In genomic region chr10:59539533-59539875, GRCm38 (mm10) we compare ENCODE assay signal across 8 mouse cellular contexts.
DNase-seq lines count a peak whose midpoint lies in the region; ATAC-seq and TF ChIP-seq lines count a peak whose summit lies in the region.

No protein-coding gene starts in this region.

- TF ChIP-seq CTCF in forebrain, postnatal 0 days (IDR thresholded peaks at IDR 0.05; ENCODE audit: low read depth), result no peak

- H3K4me2 ChIP-seq in forebrain, postnatal 0 days (ENCODE audit: low read depth), result peak overlapping the region; percentile 54
- peak overlapping the region; percentile 69 for H3K4me2 ChIP-seq in hindbrain, embryonic 16.5 days (ENCODE audit: low read length)

- WGBS in forebrain, postnatal 0 days, result 1% methylated on average over 12 of the region's 12 CpGs
- under 1% methylated on average over 12 of the region's 12 CpGs for WGBS in hindbrain, embryonic 16.5 days

- no peaks in the 10 kb centered on the region for H3K9me3 ChIP-seq in forebrain, postnatal 0 days (ENCODE audit: low read length)
- H3K9me3 ChIP-seq in hindbrain, embryonic 16.5 days (ENCODE audit: control insufficient read depth, low read length), result no peaks in the 10 kb centered on the region

- H3K4me1 ChIP-seq in forebrain, postnatal 0 days (ENCODE audit: insufficient read depth), result peaks cover 17% of the 10 kb centered on the region; the same call in 1 of the 2 replicates
- H3K4me1 ChIP-seq in hindbrain, embryonic 16.5 days (ENCODE audit: control insufficient read depth, insufficient read depth, low read depth, low read length), result peaks cover 18% of the 10 kb centered on the region

- intact Hi-C loops in left cerebral cortex, postnatal 10 days (cut with DNase I), result no loop called here

- H3K9ac ChIP-seq in forebrain, postnatal 0 days, result peak overlapping the region; percentile 50
- H3K9ac ChIP-seq in hindbrain, embryonic 16.5 days (ENCODE audit: low read depth, low read length), result peak overlapping the region; percentile 57

- peak overlapping the region; percentile 28 for H3K4me3 ChIP-seq in forebrain, postnatal 0 days (ENCODE audit: low read depth, low read length)
- H3K4me3 ChIP-seq in hindbrain, embryonic 16.5 days (ENCODE audit: low read length), result peak overlapping the region; percentile 32

- H3K27me3 ChIP-seq in forebrain, postnatal 0 days (ENCODE audit: insufficient read depth, low read length), result no peaks in the 10 kb centered on the region
- no peaks in the 10 kb centered on the region for H3K27me3 ChIP-seq in hindbrain, embryonic 16.5 days (replicated peaks; ENCODE audit: control insufficient read depth, insufficient read depth, low read length)

- 0 out of 2 replicates have a peak overlapping the region, but pooled peaks have one; percentile 6 for H3K27ac ChIP-seq in forebrain, postnatal 0 days (ENCODE audit: low read depth, low read length)
- peak overlapping the region; percentile 19; the same call in 1 of the 2 replicates for H3K27ac ChIP-seq in hindbrain, embryonic 16.5 days (ENCODE audit: low read depth, low read length)

- H3K36me3 ChIP-seq in forebrain, postnatal 0 days (ENCODE audit: insufficient read depth), result no peaks in the 10 kb centered on the region
- H3K36me3 ChIP-seq in hindbrain, embryonic 16.5 days (ENCODE audit: control insufficient read depth, insufficient read depth, low read length), result no peaks in the 10 kb centered on the region

- ATAC-seq in forebrain, postnatal 0 days, result peak; percentile 70
- ATAC-seq in hindbrain, embryonic 16.5 days, result peak; percentile 78
- peak; percentile 74 for ATAC-seq in megakaryocyte-erythroid progenitor cell, adult 5-6 weeks (replicated peaks; ENCODE audit: low FRiP score, low TSS enrichment, poor library complexity, severe bottlenecking)

- peak; percentile 26 to 28 for DNase-seq in lung, adult 18-20 months
- DNase-seq in lung, postnatal 25 days (ENCODE audit: low spot score), result no peak
- peak; percentile 62 to 68 for DNase-seq in cerebellum, adult 18-20 months
- DNase-seq in forebrain, postnatal 0 days, result peak; percentile 49
- DNase-seq in left cerebral cortex, postnatal 10 days (ENCODE audit: extremely low spot score in 1 of 2, low spot score in 2 of 2), result peak; percentile 31 to 81
- DNase-seq in right cerebral cortex, postnatal 14 days, result peak; percentile 55
